Comparison of ENCODE assay signal across 9 mouse cellular contexts in the genomic region with DNA sequence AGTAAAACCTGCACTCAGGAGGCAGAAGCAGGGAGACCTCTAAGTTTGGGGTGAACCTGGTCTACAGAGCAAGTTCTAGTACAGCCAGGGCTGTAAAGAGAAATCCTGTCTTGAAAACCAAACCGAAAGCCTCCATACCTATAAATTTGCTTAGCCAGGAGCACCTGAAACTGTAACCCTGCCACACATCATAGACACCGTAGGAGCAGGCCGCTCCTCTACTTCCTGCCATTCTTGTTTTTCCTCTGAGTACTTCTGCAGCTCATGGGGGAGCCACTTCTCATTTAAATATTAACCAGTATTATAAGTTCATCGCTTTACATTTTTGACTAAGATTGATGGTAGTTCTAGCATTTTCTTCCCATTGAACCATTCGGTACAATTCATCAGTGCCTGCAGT.
"Had no signal": no experiment of that assay in that cellular context is flagged by ENCODE, and none has a peak within 500 bp of the region (broad histone marks: within the 10 kb centered on the region; RNA-seq: fewer than 3 reads in every experiment).

No protein-coding gene starts in this region.

- ATAC-seq: midbrain, embryonic 16.5 days had no signal

- DNase-seq: lung, adult 18-20 months; lung, embryonic 14.5 days; lung, postnatal 10 days; lung, postnatal 4 days; midbrain, embryonic 14.5 days; right cerebral cortex, postnatal 14 days; thymus, adult 2 months; thymus, postnatal 25 days had no signal
